Mouse (Mus musculus): ENCODE measurements at regions not wholly inside any gene's neighbourhood (a gene's known extent, or its start where the extent isn't known, plus 50 kb on each side); places are given as distances from the start of the nearest gene placed in this dataset.

- 0 out of 2 replicates have a peak, but pooled peaks have one; percentile 13 for TF ChIP-seq CTCF (IDR thresholded peaks at IDR 0.05; ENCODE audit: extremely low read depth, insufficient read length, insufficient replicate concordance, low read depth, low read length)
- TF ChIP-seq POLR2A (IDR thresholded peaks at IDR 0.05; ENCODE audit: low read depth, low read length), result no peak
Measured at GRCm38 (mm10) chr7:34558615-34559343, 97.8 kb downstream of the Kctd15 start.
